Mouse (Mus musculus): ENCODE measurements at regions not wholly inside any gene's neighbourhood (a gene's known extent, or its start where the extent isn't known, plus 50 kb on each side); places are given as distances from the start of the nearest gene placed in this dataset.
A peak's percentile ranks its signal among the peaks of the same experiment; 100 is the strongest.
"Not testable (repeated sequence)": the region's sequence is repeated elsewhere in the genome, so short reads cannot be mapped to it uniquely, and the experiment has no call there.

DNA sequence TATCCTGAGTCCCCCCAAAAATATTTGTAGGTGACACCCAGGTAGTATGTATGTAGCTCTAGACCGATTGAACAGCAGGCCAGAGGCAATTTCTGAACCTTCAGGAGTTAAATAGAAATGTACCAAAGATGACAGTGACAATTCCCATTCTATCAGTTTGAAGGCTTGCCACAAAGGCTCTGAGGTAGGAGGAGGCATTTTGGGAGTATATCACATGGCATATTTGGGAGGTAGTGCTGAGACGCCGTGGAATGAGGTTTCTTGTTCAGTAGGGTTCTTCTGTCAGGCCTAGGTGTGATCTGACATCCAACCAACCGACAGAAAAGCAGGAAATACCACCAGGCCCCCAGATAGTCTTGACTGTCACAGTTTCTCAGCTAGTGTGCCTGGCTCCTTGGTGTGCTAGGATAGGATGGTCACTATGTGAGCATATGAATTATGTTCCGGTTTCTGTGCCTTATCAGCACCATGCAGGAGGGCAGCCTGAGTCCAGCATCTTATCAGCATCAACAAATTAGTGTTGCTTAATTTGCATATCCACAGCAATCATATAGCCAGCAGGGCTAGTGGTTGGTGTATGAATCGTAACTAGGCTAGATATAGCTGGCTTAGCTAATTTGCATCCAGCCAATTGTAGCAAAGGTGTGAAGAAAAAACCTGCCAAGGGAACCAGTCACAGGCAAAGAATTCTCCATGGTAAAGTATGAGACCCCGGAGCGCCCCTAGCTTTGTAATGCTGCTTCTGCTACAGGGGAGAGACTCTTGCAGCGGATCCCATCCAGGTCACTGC lies 136.3 kb upstream of the Bcor start:
- peak; percentile 65 for DNase-seq (ENCODE audit: low read depth, low spot score)

DNA sequence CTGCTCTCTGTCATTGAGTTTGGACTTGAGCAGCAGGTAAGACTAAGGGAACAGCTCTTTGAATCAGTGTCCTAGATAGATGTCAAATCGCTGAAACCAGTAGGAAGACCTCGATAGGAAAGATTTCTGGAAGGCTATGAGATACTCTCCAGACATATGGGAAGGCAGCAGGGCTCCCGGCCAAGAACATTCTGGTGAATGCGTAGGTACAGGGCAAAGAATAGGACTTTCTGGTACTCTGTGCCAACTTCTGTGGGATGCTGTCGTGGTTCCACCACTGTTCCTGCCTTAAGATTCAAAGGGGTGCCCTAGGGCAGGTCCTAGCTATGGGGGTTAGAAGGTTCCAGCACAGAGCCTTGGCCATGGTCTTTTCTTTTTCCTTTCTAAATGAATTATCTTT lies 138.5 kb upstream of the Bcor start:
- DNase-seq (ENCODE audit: low read depth, low spot score) = no peak

DNA sequence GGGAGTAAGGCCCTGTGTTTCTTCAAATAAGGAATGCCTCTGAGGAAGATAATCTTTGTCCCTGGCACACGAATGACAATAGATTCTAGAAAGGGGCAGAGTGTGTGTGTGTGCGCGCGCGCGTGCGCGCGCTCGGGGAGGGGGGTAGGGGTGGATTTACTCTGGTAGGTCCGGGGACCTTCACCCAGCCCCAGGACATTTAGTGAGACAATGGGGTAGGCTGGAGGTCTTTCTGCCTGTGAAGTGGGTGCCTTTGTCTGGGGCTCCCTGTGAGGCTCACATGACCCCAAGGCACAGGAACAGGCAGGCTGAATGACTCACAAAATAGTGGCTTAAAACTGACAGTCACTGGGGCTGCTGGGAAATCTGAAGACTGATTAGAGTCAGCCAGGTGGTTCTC lies 139.1 kb upstream of the Bcor start:
- DNase-seq (ENCODE audit: low read depth, low spot score) = no peak

DNA sequence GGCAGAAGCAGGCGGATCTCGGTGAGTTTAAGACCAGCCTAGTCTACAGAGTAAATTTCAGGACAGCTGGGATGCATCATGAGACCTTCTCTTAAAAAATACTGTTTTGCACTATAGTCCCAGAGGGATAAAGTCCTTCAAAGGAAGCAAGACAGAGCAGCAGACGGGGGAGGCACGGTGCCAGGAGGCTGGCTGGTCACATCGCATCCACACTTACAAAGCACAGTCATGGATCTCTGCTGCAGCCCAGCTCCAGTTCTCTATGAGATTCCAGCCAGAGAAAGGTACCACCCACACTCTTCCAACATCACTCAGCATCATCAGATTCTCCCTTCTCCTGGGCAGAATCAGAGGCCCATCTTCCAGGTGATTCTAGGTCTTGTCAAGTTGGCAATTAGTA lies 144.5 kb upstream of the Bcor start:
- no peak for DNase-seq (ENCODE audit: low read depth, low spot score)

DNA sequence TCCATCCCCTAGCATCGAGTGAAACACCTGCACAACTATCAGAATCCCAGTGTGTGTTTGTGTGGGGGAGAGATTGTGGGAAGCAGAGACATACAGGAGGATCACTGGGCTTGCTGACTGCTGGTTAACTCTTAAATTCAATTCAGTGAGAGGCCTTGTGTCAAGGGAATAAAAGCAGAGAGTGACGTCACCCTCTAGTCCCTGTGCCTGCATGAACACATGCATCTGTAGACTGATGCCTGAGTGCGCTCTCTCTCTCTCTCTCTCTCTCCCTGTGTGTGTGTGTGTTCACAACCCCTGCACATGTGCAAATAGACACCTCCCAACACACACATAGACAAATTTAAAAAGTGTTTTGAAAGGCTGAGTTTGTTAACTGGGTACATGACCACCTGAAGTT lies 146.8 kb upstream of the Bcor start:
- no peak for DNase-seq (ENCODE audit: low read depth, low spot score)

DNA sequence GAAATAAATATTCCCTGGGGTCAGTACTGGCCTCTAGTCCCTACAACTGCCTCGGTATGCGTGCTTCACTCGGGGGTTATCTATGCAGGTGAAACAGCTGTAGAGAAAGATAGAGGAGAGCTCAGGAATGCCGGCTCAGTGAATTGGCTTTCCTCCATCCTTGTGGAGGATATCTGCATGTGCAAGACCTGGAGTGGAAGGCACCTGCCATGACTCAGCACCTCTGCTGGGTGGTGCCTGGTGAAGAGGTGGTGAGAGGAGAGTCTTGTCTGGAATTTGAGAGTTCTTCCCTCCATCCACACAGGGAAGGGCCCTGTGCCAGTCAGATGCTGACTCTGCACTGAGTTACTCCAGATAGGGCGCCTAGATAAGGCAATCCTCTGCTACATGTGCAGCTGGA lies 152.4 kb upstream of the Bcor start:
- peak; percentile 71 for DNase-seq (ENCODE audit: low read depth, low spot score)

DNA sequence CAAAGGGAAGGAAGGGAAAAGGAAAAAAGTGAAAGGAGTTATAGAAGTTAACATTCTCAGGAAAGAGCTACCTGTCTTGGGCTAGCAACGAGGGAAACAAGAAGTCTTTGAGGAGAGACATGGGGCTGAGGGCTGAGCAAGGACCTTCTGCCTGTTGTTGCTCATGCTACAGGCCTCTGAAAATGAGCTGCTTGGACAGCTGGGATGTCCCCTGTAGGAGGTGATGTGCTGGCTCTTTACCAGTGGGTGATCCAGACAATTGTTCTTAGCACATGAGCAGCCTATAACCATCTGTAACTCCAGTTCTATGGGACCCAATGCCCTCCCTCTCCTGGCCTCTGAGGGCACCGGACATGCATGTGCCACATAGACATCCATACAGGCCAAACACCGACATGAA lies 155.5 kb upstream of the Bcor start:
- DNase-seq (ENCODE audit: low read depth, low spot score) = no peak

DNA sequence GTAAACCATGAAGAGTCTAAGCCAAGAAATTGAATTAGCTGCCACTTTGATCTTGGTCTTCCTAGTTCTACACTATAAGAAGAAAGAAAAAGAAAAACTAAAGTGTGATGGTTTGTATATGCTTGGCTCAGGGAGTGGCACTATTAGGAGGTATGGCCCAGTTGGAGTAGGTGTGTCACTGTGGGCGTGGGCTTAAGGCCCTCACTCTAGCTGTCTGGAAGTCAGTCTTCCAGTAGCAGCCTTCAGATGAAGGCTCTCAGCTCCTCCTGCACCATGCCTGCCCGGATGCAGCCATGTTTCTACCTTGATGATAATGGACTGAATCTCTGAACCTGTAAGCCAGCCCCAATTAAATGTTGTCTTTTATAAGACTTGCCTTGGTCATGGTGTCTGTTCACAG lies 157.3 kb upstream of the Bcor start:
- not testable (repeated sequence) for DNase-seq (ENCODE audit: low read depth, low spot score)

DNA sequence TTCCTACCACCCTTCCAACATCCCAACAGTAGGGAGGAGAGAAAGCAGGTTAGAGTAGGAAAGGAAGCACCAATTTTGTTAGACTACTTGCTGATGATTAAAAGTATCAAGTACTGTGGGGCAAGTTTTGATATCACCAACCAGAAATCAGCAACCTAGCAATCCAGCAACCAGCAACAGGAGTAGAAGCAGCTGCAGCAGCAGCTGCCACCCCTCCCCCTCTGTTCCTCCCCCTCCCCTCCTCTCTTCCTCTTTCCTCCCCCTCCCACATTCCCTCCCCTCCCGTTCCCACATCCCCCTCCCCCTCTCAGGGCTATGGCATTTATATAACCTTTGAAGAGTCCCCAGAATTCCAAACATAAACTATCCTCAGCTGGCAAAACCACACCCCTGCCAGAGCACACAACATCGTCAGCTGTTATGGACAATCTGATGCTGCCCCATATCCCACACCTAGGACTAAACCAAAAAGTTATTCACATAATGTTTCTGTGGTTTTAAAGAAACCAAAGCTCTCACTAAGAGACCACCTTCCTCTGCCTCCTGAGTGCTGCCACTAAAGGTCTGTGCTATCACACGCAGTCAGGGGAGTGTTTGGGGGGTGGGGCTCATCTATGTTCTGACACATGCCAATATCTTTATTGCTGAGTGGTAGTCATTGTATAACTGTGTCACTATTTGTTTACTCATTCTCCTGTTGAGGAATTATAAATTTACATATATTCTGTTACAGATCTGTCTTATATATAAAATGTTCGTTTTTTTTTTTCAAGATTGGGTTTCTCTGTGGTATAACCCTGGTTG lies 158.9 kb upstream of the Bcor start:
- DNase-seq (ENCODE audit: low read depth, low spot score) = no peak

DNA sequence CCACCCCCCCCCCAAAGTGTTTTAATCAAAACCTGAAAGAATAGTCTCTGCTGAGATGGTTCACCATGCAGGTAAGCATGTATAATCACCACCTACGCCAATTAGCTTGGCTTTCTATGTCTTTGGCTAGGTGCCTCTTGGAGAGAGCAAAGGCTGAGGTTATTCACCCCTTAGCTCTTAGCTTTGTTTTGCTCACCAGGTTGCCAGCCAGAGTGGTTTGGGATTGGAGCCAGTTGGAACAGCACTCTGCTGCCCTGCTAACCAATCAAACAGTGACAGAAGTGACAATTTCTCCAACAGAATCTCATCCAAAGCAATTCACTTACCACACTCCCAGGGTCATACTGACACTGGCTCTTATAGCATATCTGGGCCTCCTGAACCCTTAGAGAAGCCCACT lies 162.3 kb upstream of the Bcor start:
- DNase-seq (ENCODE audit: low read depth, low spot score) = no peak

DNA sequence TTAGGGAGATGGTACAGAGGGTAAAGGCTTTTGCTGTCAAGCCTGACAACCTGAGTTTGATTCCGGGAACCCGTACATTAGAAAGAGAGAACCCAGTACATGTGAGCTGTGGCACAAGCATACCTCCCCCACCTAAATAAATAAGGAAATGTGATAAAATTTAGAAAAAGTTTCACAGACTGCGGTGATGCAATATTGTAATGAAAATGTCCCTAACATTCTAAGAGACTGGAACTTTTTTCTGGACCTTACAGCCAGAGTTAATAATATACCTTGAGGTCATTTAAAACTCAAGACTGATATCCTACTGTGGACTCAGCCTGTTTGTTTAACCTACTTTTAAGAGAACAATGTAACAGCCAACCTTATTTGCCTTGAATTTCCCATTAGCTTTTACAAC lies 163.1 kb upstream of the Bcor start:
- DNase-seq (ENCODE audit: low read depth, low spot score) = no peak

DNA sequence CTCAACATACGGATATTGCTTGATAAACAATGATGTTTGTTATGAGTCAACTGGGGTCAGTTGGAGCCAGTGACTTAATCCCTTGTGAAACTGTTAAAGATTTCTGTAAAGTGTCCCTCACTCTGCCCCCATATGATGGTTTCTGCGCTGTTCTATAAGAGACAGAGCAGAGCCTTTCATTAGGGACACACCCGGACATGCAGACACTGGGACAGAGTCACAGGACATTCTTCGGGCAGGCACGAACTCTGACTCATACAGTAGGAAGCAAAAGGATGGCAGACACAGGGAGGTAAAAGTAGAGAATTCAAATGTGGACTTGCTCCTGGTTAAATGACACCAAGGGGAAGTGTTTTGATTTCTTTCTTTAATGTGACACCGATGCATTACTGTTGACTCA lies 163.7 kb upstream of the Bcor start:
- no peak for DNase-seq (ENCODE audit: low read depth, low spot score)

DNA sequence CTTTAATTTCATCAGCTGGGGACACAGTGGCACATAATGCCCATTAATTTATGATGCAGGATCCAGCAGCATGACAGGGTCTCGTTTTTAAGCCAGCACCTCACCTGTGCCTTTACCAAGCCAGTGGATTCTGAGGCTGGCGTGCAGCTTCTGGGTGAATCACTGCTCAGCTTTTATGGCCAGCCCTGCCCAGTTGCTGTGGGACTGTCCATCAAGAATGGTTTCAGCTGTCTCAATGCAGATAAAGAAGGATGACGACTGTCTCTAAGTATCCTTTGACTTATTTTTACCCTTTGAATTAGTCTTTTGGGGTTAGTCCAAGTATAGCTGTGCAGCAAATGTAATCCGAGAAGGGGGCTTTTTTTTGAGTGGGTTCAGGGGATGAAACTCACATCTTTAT lies 167.3 kb upstream of the Bcor start:
- no peak for DNase-seq (ENCODE audit: low read depth, low spot score)

DNA sequence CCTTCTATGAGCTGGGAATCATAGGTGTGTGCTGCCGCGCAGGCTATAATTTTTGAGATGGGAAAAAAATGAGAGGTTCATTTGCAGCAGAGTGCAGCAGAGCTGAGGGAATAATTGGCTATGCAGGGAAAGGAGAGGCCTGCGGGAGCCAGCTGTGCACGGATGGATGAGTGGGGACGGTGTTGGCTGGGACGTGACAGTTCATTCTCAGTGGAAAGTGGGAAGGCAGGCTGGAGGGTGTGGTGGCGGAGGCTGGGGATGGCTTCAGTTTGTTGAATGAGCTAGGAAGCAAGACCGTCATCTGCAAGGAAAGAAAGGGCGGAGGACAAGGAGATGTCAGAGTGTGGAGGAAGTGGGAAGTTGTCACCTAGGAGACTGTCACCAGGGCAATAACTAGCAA lies 180.4 kb upstream of the Bcor start:
- DNase-seq (ENCODE audit: low read depth, low spot score) = no peak

DNA sequence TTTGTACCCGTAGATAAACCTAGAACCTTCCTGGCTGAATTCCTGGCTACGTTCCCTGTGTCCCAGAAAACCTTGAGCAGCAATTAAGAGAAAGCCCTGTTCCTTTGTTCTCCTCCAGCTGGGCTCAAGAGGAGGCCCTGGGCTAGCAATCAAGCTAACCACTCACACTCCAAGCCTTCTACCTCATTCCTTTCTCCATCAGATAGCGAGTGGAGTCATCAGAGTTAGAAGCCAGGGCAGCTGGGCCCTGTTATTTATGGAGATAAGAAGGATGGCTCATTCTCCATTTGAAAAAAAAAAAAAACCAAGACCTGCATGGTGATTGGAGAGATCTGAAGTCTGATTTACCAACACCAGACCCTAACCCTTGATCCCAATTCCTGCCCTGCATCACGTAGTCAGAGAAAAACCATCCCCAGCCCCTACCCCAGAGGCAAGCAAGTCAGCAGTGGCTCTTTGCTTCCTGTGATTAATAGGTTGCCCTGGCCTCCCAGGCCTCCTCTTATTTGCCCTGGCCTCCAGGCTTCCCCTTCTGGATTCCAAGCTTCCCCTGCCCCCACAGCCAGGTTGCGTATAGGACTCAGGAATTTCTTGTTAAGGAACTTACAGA lies 181.3 kb upstream of the Bcor start:
- DNase-seq (ENCODE audit: low read depth, low spot score) = no peak

DNA sequence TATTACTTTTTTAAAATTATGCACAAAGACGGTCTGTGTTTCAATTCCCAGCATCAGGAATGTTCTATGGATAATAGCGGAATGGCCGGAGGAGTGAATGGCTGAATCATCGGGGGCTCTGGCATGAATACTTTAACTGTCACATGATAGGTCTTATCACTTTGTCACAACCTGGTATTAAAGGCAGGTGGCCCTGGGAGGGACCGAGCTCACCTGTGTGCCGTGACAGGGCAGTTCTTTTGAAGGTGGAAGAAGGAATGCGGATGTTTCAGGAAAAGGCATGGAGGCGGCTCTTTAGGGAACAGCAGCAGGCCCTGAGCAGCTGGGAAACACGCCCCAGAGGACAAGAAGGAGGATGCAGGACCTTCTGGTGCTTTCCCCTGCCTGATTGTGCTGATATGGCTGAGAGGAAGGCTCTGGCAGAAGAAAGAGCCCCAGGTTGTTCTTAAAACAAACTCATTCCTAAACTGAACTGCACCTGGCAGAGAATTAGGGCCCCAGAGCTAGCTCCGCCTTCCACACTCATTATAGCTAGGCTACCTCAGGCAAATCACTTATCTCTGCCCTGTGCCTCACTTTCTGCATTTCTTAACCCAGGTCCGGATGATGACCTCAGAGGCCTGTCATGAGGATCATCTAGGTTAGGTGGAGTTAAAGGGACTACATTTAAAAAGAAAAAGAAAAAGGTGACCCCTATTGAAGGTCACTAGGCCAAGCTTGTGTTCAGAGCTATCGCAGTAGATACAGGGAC lies 184.8 kb upstream of the Bcor start:
- DNase-seq (ENCODE audit: low read depth, low spot score) = no peak

DNA sequence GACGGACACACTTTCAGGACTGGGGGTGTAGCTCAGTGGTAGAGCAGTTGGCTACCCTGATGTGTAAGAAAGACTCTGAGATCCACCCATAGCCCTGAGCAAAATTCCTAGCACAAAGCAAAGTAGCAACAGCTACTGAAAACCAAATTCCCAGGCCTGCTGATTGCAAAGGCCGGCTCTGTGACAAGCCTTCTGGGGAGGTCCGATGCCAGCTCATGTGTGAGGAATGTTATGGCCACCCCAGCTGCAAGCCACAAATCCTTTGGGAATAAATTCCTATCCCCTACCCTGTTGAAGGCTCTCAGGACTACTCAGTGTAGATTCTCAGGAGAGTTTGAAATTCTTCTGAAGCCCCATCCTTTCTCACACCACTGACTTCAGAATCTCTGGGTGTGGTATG lies 186.7 kb upstream of the Bcor start:
- no peak for DNase-seq (ENCODE audit: low read depth, low spot score)

DNA sequence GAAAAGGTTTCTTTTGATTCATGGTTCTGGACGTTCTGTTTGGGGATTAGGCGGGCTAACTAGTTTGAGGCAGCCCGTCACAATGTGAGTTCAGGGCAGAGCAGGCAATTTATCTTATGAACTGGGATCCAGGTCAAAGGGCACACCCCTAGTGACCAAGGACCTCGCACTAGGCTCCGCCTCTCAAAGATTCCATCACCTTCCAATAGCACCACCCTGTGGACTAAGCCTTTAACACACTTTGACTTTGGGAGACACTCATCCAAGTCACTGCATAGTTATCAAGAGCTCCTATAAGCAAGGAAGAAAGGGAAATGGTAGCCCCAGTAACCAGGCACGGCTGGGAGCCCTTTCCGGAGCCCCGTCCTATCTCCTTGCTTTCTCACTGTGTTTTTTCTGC lies 188.0 kb upstream of the Bcor start:
- DNase-seq (ENCODE audit: low read depth, low spot score) = peak; percentile 46

DNA sequence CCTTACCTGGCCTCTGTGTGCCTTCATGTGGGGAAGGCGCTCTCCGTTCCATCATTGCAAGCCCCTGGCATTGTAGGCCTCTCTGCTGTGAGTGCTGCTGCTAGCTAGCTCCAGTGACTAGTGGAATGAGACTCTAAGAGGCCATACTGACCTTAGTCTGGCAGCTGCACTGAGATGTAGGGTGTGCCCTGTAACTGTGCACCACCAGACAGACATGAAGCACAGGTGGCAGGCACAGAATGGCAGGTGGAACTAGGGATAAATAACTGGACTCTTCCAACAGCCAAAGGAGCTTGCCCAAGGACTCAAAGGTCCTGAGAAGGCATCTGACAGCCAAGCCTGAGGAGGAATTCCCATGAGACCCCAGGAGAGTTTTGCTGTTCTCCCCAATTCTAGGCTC lies 194.7 kb upstream of the Bcor start:
- DNase-seq (ENCODE audit: low read depth, low spot score) = no peak

DNA sequence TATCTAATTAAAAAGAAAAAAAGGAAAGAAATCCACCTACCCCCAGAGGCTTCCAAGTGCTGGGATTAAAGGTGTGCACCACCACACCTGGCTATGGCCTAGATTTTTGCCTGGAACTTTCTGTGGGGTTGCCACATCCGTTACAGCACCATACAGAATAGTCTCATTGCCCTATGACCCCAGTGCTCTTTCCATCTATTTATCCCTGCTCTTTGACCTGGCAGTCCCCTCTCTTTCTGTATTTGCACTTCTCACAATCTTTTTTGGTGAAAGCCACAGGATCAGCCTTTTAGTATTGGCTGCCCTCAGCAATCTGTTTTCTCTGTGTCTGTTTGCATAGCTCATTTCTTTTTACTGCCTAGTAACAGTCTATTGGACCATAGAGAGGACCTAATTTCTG lies 197.9 kb upstream of the Bcor start:
- no peak for DNase-seq (ENCODE audit: low read depth, low spot score)

DNA sequence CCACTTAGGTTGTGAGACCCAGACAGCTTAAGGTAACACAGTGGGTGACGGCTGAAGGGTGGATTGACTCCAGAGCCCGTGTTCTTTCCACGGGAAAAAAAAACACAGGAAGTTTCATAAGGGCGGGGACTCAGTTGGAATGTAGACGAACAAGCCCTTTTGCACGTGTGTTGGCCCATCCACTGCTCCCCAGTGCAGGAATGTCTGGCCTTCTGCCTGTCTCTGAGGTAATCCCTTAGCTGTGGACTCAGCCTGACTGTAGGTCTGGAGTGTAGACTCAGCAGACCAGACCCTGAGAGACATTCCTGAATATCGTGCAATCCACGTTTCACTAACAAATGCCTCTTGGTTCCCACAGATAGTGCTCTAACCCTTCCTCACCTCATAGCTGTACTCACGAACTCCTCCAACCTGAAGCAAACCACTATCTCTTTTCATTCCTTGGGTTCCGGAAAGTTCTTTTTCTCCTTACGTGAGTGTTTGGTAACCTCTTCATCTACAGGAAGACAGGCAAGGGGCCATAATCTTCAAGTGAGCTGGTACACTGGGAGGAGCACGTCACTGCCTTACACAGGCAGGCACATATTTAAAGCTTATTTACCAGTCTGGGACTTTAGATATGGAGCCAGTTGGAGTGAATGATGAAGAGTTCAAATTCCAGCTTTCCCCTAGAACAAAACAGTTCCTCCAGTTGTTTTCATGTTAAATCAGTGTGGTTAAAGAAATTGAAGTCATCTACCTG lies 205.6 kb upstream of the Bcor start:
- DNase-seq (ENCODE audit: low read depth, low spot score) = no peak
